Mouse (Mus musculus) brain, embryonic 14.5 days (tissue): ENCODE results near the gene Kctd12.

Experiments
- CTCF ChIP-seq: fragments of 200-500 bp; IDR thresholded peaks from 2 replicates; pipeline ENCODE4 v1.5.1; 2012; ENCODE audit warnings: inconsistent platforms, mild to moderate bottlenecking, moderate library complexity, borderline replicate concordance; ENCODE audit not compliant: insufficient read depth, insufficient read length; ENCODE audit errors: extremely low read depth
- POLR2A ChIP-seq: fragments of 200-500 bp; IDR thresholded peaks from 2 replicates; pipeline ENCODE4 v1.6.1; 2012; ENCODE audit warnings: mild to moderate bottlenecking, inconsistent platforms, borderline replicate concordance; ENCODE audit not compliant: poor library complexity, insufficient read depth, insufficient read length, severe bottlenecking; ENCODE audit errors: extremely low read depth

- TF ChIP-seq CTCF: no peak
- no peak for TF ChIP-seq POLR2A
Observed at GRCm38 (mm10) chr14:103020046-103020445, 37.6 kb upstream of the Kctd12 start.
